Mouse (Mus musculus) megakaryocyte, embryonic 14.5 days (primary cell): ENCODE data around the gene Gpatch2l. TPM values are rescaled to one million over a fixed set of nuclear protein-coding genes. Genes with fewer than 3 reads are reported as not detected.
A peak's percentile ranks its signal among the peaks of the same experiment; 100 is the strongest.

Experiments
- H3K27me3 ChIP-seq: replicated peaks from 2 replicates; pipeline ENCODE3; 2012; ENCODE audit warnings: inconsistent platforms
- H3K36me3 ChIP-seq: replicated peaks from 2 replicates; pipeline ENCODE3; 2012; ENCODE audit warnings: low read length, inconsistent platforms, mixed read lengths
- H3K4me1 ChIP-seq: 2 replicates; pipeline ENCODE4 v1.6.1; 2012; ENCODE audit warnings: inconsistent platforms
- H3K4me3 ChIP-seq: replicated peaks from 2 replicates; pipeline ENCODE3; 2012; ENCODE audit warnings: moderate library complexity, mild to moderate bottlenecking, inconsistent platforms
- H3K9me3 ChIP-seq: 2 replicates; pipeline ENCODE4 v1.6.1; 2012; ENCODE audit warnings: inconsistent platforms
- FLI1 ChIP-seq: IDR thresholded peaks from 2 replicates; pipeline ENCODE4 v1.6.1; 2012; ENCODE audit warnings: low read length, inconsistent platforms, mixed read lengths
- GATA1 ChIP-seq: IDR thresholded peaks from 3 replicates; pipeline ENCODE4 v1.6.1; 2012; ENCODE audit warnings: mixed read lengths, low read length, inconsistent platforms, borderline replicate concordance
- polyA plus RNA-seq: library from polyadenylated mRNA; stranded (reverse); fragments of >175 nt; gene quantifications from 2 replicates; pipeline ENCODE4 v1.2.3, GENCODE M21; 2012; ENCODE audit warnings: low replicate concordance; ENCODE audit not compliant: insufficient read depth

Gpatch2l gene
- polyA plus RNA-seq, 1 experiment = 2.9 TPM

DNA sequence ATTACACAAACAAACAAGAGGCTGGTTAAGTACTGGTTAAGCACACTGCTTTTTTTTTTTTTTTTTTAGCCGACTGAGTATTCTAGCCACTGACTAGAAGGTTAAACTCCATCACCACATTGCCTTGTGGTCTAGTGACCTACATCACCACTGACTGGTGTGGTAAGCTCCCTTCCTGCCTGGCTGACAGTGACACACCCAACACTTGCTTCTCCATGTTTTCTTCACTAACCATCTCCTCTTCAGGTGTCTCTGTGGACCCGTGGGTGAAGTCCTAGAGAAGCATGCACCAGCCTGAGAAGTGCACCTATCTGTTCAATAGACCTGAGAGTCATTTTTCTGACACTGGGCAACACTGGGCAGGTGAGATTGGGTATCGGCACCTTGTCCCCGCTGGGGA lies 68.2 kb downstream of the Gpatch2l start:
- Histone ChIP-seq H3K27me3 (peaks cover 2% of the 10 kb centered on the region), H3K36me3 (no peaks in the 10 kb centered on the region), H3K9me3 (peaks cover 3% of the 10 kb centered on the region; the same call in 1 of the 2 replicates), H3K4me1 (peaks cover 23% of the 10 kb centered on the region), H3K4me3 (peak overlapping the region; percentile 31)
- TF ChIP-seq GATA1 (no peak), FLI1 (no peak)

DNA sequence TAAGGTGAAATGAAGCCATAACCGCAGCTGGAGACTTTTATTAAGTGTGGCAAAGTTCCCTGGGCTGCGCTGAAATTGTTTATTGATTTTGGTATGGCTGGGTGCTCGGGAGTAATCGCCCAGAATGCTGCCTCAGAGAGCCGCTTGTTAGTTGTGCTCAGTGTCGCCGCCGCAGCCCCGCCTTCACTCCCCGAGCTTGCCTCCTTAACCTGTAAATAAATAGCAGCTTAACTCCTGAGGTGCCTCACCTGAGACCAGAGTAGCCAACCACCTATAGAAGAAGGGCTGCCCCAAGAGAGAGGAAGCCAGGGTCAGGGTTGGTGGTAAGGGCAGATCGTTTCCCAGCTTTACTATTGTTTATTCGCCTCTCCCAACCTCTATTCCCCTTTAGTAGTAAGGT lies 79.0 kb downstream of the Gpatch2l start:
- TF ChIP-seq GATA1 = no peak
- no peak for TF ChIP-seq FLI1
- Histone ChIP-seq H3K27me3 (peaks cover 27% of the 10 kb centered on the region), H3K4me1 (no peaks in the 10 kb centered on the region), H3K4me3 (no peak overlapping the region), H3K9me3 (no peaks in the 10 kb centered on the region), H3K36me3 (no peaks in the 10 kb centered on the region)

DNA sequence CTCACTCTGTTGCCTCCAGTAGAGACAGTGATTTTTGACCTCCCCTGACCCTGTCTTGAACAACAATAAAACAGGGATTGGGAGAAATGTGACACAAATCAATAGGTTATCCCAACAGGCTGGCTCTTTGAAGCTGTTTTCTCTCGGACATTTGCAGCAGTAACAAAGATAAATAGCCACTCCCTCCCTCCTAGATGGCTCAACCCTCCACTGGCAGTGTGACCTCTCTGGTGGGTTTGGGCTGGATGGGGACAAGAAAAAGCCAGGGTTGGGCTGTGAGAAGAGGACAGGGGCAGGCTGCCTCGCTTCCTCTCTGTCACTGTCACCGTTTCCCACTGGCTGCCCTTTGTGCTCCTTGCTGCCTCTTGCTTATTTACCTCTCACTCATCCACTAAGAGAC lies 82.6 kb downstream of the Gpatch2l start:
- no peak overlapping the region for H3K4me3 ChIP-seq
- TF ChIP-seq GATA1 (no peak), FLI1 (no peak)
- no peaks in the 10 kb centered on the region for H3K36me3 ChIP-seq
- no peaks in the 10 kb centered on the region for H3K9me3 ChIP-seq
- H3K4me1 ChIP-seq = no peaks in the 10 kb centered on the region
- H3K27me3 ChIP-seq = peaks cover 31% of the 10 kb centered on the region

DNA sequence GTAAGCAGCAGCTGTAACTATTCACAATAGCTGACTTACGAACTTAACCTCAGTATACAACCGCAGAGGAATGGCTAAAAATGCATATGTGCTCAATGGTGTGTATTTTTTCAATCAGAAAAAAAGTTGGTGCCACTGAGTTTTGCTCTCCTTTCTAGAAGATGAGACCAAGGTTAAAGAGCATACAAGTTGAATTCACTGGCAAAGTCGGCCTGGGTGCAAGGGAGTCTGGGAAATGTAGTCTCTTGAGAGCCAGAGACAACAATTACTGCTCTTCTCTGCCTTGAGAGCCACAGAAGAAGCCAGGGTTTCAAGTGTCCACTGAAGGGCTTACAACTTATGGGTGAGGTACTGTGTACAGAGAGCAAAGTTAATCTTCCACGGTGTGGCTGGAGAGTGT lies 88.2 kb downstream of the Gpatch2l start:
- Histone ChIP-seq H3K4me1 (no peaks in the 10 kb centered on the region; the same call in 1 of the 2 replicates), H3K36me3 (no peaks in the 10 kb centered on the region), H3K27me3 (peaks cover 18% of the 10 kb centered on the region), H3K9me3 (no peaks in the 10 kb centered on the region), H3K4me3 (no peak overlapping the region)
- no peak for TF ChIP-seq GATA1
- no peak for TF ChIP-seq FLI1

DNA sequence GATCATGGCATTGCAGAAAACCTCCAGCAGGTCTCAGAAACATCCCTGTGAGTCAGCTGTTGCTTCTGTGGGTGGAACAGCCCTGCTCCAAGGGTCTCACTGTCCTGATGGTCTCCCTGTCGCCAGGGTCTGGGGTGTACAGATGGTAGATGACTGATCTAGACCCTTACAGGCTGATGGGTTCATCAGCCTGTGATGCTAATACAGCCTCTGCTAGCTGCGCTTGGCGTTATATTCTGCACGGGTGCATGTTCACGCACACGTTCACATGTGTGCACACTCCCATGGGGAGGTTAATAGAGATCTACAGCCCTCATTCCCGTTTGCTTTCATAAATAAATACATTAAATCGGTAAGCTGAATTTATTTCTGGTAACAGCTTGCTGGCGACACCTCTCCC lies 89.0 kb downstream of the Gpatch2l start:
- no peak for TF ChIP-seq FLI1
- TF ChIP-seq GATA1 = no peak
- Histone ChIP-seq H3K4me3 (no peak overlapping the region), H3K27me3 (peaks cover 15% of the 10 kb centered on the region), H3K36me3 (no peaks in the 10 kb centered on the region), H3K4me1 (no peaks in the 10 kb centered on the region; the same call in 1 of the 2 replicates), H3K9me3 (peaks cover under 1% of the 10 kb centered on the region; the same call in 1 of the 2 replicates)

DNA sequence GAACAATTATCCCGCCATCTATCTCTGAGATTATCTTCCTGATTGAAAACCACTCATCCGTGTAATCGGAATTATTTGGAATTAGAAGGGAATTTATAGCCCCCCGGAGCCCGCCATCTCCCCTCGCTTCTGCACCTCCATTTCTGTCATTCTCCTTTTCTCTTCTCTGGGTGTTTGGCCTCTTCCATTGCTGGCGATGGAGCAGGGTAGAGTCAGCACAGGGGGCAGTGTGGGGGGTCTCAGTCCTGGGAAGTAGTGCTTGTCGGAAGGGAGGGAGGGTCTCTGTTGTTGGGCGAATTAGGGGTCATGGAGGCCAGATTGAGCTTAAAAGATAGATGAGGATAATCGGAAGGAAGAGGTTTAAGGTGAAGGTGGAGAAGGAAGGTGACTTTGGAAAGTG lies 89.6 kb downstream of the Gpatch2l start:
- Histone ChIP-seq H3K4me3 (no peak overlapping the region), H3K36me3 (no peaks in the 10 kb centered on the region), H3K9me3 (peaks cover 6% of the 10 kb centered on the region), H3K4me1 (no peaks in the 10 kb centered on the region; the same call in 1 of the 2 replicates), H3K27me3 (peaks cover 11% of the 10 kb centered on the region)
- no peak for TF ChIP-seq FLI1
- TF ChIP-seq GATA1 = no peak

- TF ChIP-seq FLI1 = no peak
- TF ChIP-seq GATA1 = no peak
- peaks cover 6% of the 10 kb centered on the region for H3K27me3 ChIP-seq
- H3K9me3 ChIP-seq = peaks cover 14% of the 10 kb centered on the region
- H3K4me1 ChIP-seq = no peaks in the 10 kb centered on the region; the same call in 1 of the 2 replicates
- no peaks in the 10 kb centered on the region for H3K36me3 ChIP-seq
- no peak overlapping the region for H3K4me3 ChIP-seq
These were observed 94.6 kb downstream of the Gpatch2l start for GRCm38 (mm10) chr12:86336209-86336608.

- TF ChIP-seq GATA1 = no peak
- no peak for TF ChIP-seq FLI1
- H3K4me3 ChIP-seq = no peak overlapping the region
- peaks cover 14% of the 10 kb centered on the region for H3K9me3 ChIP-seq
- H3K36me3 ChIP-seq = no peaks in the 10 kb centered on the region
- H3K27me3 ChIP-seq = peaks cover 5% of the 10 kb centered on the region
- no peaks in the 10 kb centered on the region; the same call in 1 of the 2 replicates for H3K4me1 ChIP-seq
These were observed 95.2 kb downstream of the Gpatch2l start for GRCm38 (mm10) chr12:86336887-86337286.

Other genes starting within 250 kb of the Gpatch2l start
- gene Tgfb3, start 162.8 kb upstream of the Gpatch2l start, polyA plus RNA-seq = 0.38 TPM in 1 of 2 replicates, not detected in the other
- gene Ift43, start 159.3 kb upstream of the Gpatch2l start, polyA plus RNA-seq = 4.1 TPM in 1 of 2 replicates, not detected in the other
- 0.18 TPM in 1 of 2 replicates, not detected in the other for gene Esrrb, start 119.3 kb downstream of the Gpatch2l start, polyA plus RNA-seq